Comparison of ENCODE assay signal across 8 mouse cellular contexts in genomic region chr17:25860832-25861703, GRCm38 (mm10). TPM values are rescaled to one million over a fixed set of nuclear protein-coding genes. Genes with fewer than 3 reads are reported as not detected.
A peak's percentile ranks its signal among the peaks of the same experiment; 100 is the strongest.
DNase-seq lines count a peak whose midpoint lies in the region; ATAC-seq and TF ChIP-seq lines count a peak whose summit lies in the region.

Wdr90 (minus strand) TSS chr17:25861501.

- TF ChIP-seq CTCF in intestine, postnatal 0 days (IDR thresholded peaks at IDR 0.05; ENCODE audit: low read depth): peak; percentile 63

- H3K27ac ChIP-seq in embryonic facial prominence, embryonic 10.5 days (replicated peaks): peak within 1 kb of the TSS; percentile 93
- H3K27ac ChIP-seq in intestine, postnatal 0 days (ENCODE audit: low read depth, low read length): peak within 1 kb of the TSS; percentile 46; the same call in 1 of the 2 replicates
- H3K27ac ChIP-seq in midbrain, embryonic 10.5 days (replicated peaks): peak within 1 kb of the TSS; percentile 95

- peak; percentile 81 for ATAC-seq in intestine, postnatal 0 days

- H3K27me3 ChIP-seq in embryonic facial prominence, embryonic 10.5 days (replicated peaks; ENCODE audit: low read depth, poor library complexity, severe bottlenecking): no peaks in the 10 kb centered on the region
- H3K27me3 ChIP-seq in intestine, postnatal 0 days (replicated peaks; ENCODE audit: control insufficient read depth, insufficient read depth, low read length): no peaks in the 10 kb centered on the region
- no peaks in the 10 kb centered on the region for H3K27me3 ChIP-seq in midbrain, embryonic 10.5 days (ENCODE audit: low read depth, poor library complexity, severe bottlenecking)

- intact Hi-C loops in left cerebral cortex, postnatal 36 days (cut with DNase I): no loop called here

- peak within 1 kb of the TSS; percentile 84 for H3K4me3 ChIP-seq in embryonic facial prominence, embryonic 10.5 days
- H3K4me3 ChIP-seq in intestine, postnatal 0 days (ENCODE audit: low read depth, low read length): peak within 1 kb of the TSS; percentile 57
- peak within 1 kb of the TSS; percentile 76 for H3K4me3 ChIP-seq in midbrain, embryonic 10.5 days

- H3K9me3 ChIP-seq in embryonic facial prominence, embryonic 10.5 days: no peaks in the 10 kb centered on the region
- no peaks in the 10 kb centered on the region for H3K9me3 ChIP-seq in intestine, postnatal 0 days (ENCODE audit: control insufficient read depth)
- no peaks in the 10 kb centered on the region for H3K9me3 ChIP-seq in midbrain, embryonic 10.5 days (replicated peaks)

- WGBS in embryonic facial prominence, embryonic 10.5 days: 5% methylated on average over 65 of the region's 65 CpGs
- 3% methylated on average over 65 of the region's 65 CpGs for WGBS in intestine, postnatal 0 days
- WGBS in midbrain, embryonic 10.5 days: 4% methylated on average over 65 of the region's 65 CpGs

- peaks cover 26% of the 10 kb centered on the region for H3K36me3 ChIP-seq in embryonic facial prominence, embryonic 10.5 days (replicated peaks)
- H3K36me3 ChIP-seq in intestine, postnatal 0 days (ENCODE audit: control insufficient read depth, insufficient read depth): no peaks in the 10 kb centered on the region
- peaks cover 28% of the 10 kb centered on the region for H3K36me3 ChIP-seq in midbrain, embryonic 10.5 days

- DNase-seq in adrenal gland, postnatal 14 days: peak; percentile 95
- DNase-seq in embryonic facial prominence, embryonic 10.5 days (ENCODE audit: low spot score): peak; percentile 93
- no peak for DNase-seq in gonadal fat pad, adult 2 months (ENCODE audit: low read depth)
- DNase-seq in left cerebral cortex, postnatal 36 days (ENCODE audit: low spot score in 2 of 2): peak; percentile 94 to 95
- peak; percentile 94 for DNase-seq in midbrain, embryonic 10.5 days (ENCODE audit: low spot score)
- DNase-seq in right cerebral cortex, postnatal 36 days (ENCODE audit: low spot score in 2 of 2): peak; percentile 94 to 95
- peak; percentile 85 to 88 for DNase-seq in urinary bladder, postnatal 4 days (ENCODE audit: low spot score in 2 of 2)

- H3K4me1 ChIP-seq in embryonic facial prominence, embryonic 10.5 days: peaks cover 23% of the 10 kb centered on the region
- H3K4me1 ChIP-seq in intestine, postnatal 0 days (replicated peaks; ENCODE audit: control insufficient read depth, insufficient read depth, low read length): 0 out of 2 replicates have a peak, but pooled peaks cover 8% of the 10 kb centered on the region
- H3K4me1 ChIP-seq in midbrain, embryonic 10.5 days: peaks cover 43% of the 10 kb centered on the region

- H3K4me2 ChIP-seq in intestine, postnatal 0 days (replicated peaks; ENCODE audit: low read depth): peak within 1 kb of the TSS; percentile 93

- peak within 1 kb of the TSS; percentile 47 for H3K9ac ChIP-seq in intestine, postnatal 0 days (ENCODE audit: low read depth, low read length)

RNA-seq across cellular contexts. Expression of gene Wdr90, which starts in this region (rescaled TPM):
- total RNA-seq in adrenal gland, postnatal 14 days (2021): 23.1 and 23.2 TPM in 2 replicates
- polyA plus RNA-seq in embryonic facial prominence, embryonic 10.5 days (2016; fragmentation: Nextera tagmentation; extraction: Ambion mirVana): 53.8 and 56.1 TPM in 2 replicates
- polyA plus RNA-seq in gonadal fat pad, adult 2 months (2012; rRNA removed): 27.1 and 35.9 TPM in 2 replicates
- 2.5 and 2.9 TPM in 2 replicates for polyA plus RNA-seq in intestine, postnatal 0 days (2015; fragmentation: Nextera tagmentation; extraction: Ambion mirVana)
- total RNA-seq in left cerebral cortex, postnatal 36 days (2021): 10 to 100 TPM; 21.2 to 36.6 TPM
- 53.4 and 53.9 TPM in 2 replicates for polyA plus RNA-seq in midbrain, embryonic 10.5 days (2016; fragmentation: Nextera tagmentation; extraction: Ambion mirVana)
